Comparison of ENCODE assay signal across 21 mouse cellular contexts in the genomic region with DNA sequence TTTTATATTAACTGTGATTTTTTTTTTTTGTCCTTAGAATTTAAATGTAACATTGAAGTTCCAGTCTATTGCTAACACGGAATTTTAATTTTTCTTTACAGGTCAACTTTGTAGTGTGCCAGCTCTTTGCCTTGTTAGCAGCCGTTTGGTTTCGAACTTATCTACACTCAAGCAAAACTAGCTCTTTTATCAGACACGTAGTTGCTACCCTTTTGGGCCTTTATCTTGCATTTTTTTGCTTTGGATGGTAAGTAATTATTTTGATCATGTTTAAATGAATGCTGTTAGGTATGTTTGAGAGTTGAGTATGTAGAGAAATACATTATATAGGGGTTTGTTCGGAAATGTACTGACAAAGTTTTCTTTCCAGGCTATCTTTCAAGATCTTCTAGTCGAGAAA. TPM values are rescaled to one million over a fixed set of nuclear protein-coding genes. Genes with fewer than 3 reads are reported as not detected.
"Had no signal": no experiment of that assay in that cellular context is flagged by ENCODE, and none has a peak within 500 bp of the region (broad histone marks: within the 10 kb centered on the region; RNA-seq: fewer than 3 reads in every experiment).

No protein-coding gene starts in this region.

- H3K4me3 ChIP-seq: heart, adult 2 months; heart, embryonic 13.5 days; heart, embryonic 15.5 days; hindbrain, embryonic 13.5 days; hindbrain, embryonic 15.5 days; layer of hippocampus, adult 2 months; left cerebral cortex, adult 2 months; limb, embryonic 10.5 days; limb, embryonic 12.5 days had no signal

- H3K9ac ChIP-seq: heart, embryonic 13.5 days; heart, embryonic 15.5 days; hindbrain, embryonic 13.5 days; hindbrain, embryonic 15.5 days; limb, embryonic 12.5 days had no signal

- H3K27ac ChIP-seq: heart, adult 2 months; heart, embryonic 15.5 days; hindbrain, embryonic 13.5 days; hindbrain, embryonic 15.5 days; hindbrain, postnatal 0 days; layer of hippocampus, adult 2 months; left cerebral cortex, adult 2 months had no signal

- DNase-seq: gastrocnemius, postnatal 14 days; gastrocnemius, postnatal 36 days; heart, adult 11 months; heart, adult 2 months; heart, postnatal 14 days; heart, postnatal 36 days; kidney, postnatal 10 days; kidney, postnatal 4 days; lung, adult 18-20 months had no signal

- H3K36me3 ChIP-seq: heart, embryonic 15.5 days; hindbrain, embryonic 15.5 days had no signal

- H3K4me2 ChIP-seq: heart, embryonic 11.5 days; heart, embryonic 13.5 days; heart, embryonic 15.5 days; hindbrain, embryonic 13.5 days; hindbrain, embryonic 15.5 days; limb, embryonic 12.5 days had no signal

- H3K27me3 ChIP-seq: heart, embryonic 13.5 days; heart, embryonic 15.5 days; hindbrain, embryonic 13.5 days; hindbrain, embryonic 15.5 days; limb, embryonic 12.5 days had no signal

- H3K9me3 ChIP-seq: heart, embryonic 13.5 days; heart, embryonic 15.5 days; hindbrain, embryonic 13.5 days; hindbrain, embryonic 15.5 days; limb, embryonic 10.5 days; limb, embryonic 12.5 days had no signal

- ATAC-seq: hindbrain, postnatal 0 days; intestine, postnatal 0 days had no signal

RNA-seq across cellular contexts. Expression of gene Mboat2, which starts 47.4 kb away (rescaled TPM):
- polyA plus RNA-seq: liver, adult 2 months had no signal
